Mouse (Mus musculus): ENCODE measurements at regions not wholly inside any gene's neighbourhood (a gene's known extent, or its start where the extent isn't known, plus 50 kb on each side); places are given as distances from the start of the nearest gene placed in this dataset.

GRCm38 (mm10) chr12:86830247-86830585, 54.4 kb downstream of the Irf2bpl start:
- no peak overlapping the region; the same call in none of the 2 replicates for H3K27ac ChIP-seq (ENCODE audit: insufficient read depth, low read depth, low read length)
- H3K4me3 ChIP-seq (ENCODE audit: insufficient read depth, low read depth, low read length): no peak overlapping the region
- TF ChIP-seq CTCF (IDR thresholded peaks at IDR 0.05; ENCODE audit: insufficient read depth, low read depth, low read length): no peak
- no peak for TF ChIP-seq POLR2A (IDR thresholded peaks at IDR 0.05; ENCODE audit: insufficient read depth, low read depth, low read length)
- 56% methylated on average over 8 of the region's 8 CpGs for WGBS
- H3K4me1 ChIP-seq (ENCODE audit: control insufficient read depth, insufficient read depth, low read length): peaks cover 47% of the 10 kb centered on the region

- Histone ChIP-seq H3K4me3 (ENCODE audit: insufficient read depth, low read depth, low read length) (no peak overlapping the region), H3K27ac (ENCODE audit: insufficient read depth, low read depth, low read length) (no peak overlapping the region; the same call in 1 of the 2 replicates), H3K4me1 (ENCODE audit: control insufficient read depth, insufficient read depth, low read length) (peaks cover 52% of the 10 kb centered on the region)
- TF ChIP-seq CTCF (IDR thresholded peaks at IDR 0.05; ENCODE audit: insufficient read depth, low read depth, low read length) (no peak), POLR2A (IDR thresholded peaks at IDR 0.05; ENCODE audit: insufficient read depth, low read depth, low read length) (no peak)
- 75% methylated on average over 16 of the region's 16 CpGs for WGBS
Measured at GRCm38 (mm10) chr12:86829581-86830246, 54.9 kb downstream of the Irf2bpl start.

GRCm38 (mm10) chr12:86827241-86827606, 57.4 kb downstream of the Irf2bpl start:
- WGBS: 77% methylated on average over 2 of the region's 2 CpGs
- Histone ChIP-seq H3K4me1 (ENCODE audit: control insufficient read depth, insufficient read depth, low read length) (peaks cover 49% of the 10 kb centered on the region), H3K4me3 (ENCODE audit: insufficient read depth, low read depth, low read length) (no peak overlapping the region), H3K27ac (ENCODE audit: insufficient read depth, low read depth, low read length) (no peak overlapping the region)
- TF ChIP-seq POLR2A (IDR thresholded peaks at IDR 0.05; ENCODE audit: insufficient read depth, low read depth, low read length) (no peak), CTCF (IDR thresholded peaks at IDR 0.05; ENCODE audit: insufficient read depth, low read depth, low read length) (no peak)

- TF ChIP-seq POLR2A (IDR thresholded peaks at IDR 0.05; ENCODE audit: insufficient read depth, low read depth, low read length) (no peak), CTCF (IDR thresholded peaks at IDR 0.05; ENCODE audit: insufficient read depth, low read depth, low read length) (no peak)
- no peak overlapping the region for H3K4me3 ChIP-seq (ENCODE audit: insufficient read depth, low read depth, low read length)
- H3K27ac ChIP-seq (ENCODE audit: insufficient read depth, low read depth, low read length): peak overlapping the region; percentile 2; the same call in 1 of the 2 replicates
- peaks cover 47% of the 10 kb centered on the region for H3K4me1 ChIP-seq (ENCODE audit: control insufficient read depth, insufficient read depth, low read length)
- WGBS: 57% methylated on average over 13 of the region's 13 CpGs
Measured at GRCm38 (mm10) chr12:86826420-86827240, 58.0 kb downstream of the Irf2bpl start.

- no peak overlapping the region for H3K4me3 ChIP-seq (ENCODE audit: insufficient read depth, low read depth, low read length)
- H3K4me1 ChIP-seq (ENCODE audit: control insufficient read depth, insufficient read depth, low read length): peaks cover 49% of the 10 kb centered on the region
- H3K27ac ChIP-seq (ENCODE audit: insufficient read depth, low read depth, low read length): peak overlapping the region; percentile 12; the same call in 1 of the 2 replicates
- 37% methylated on average over 6 of the region's 6 CpGs for WGBS
- no peak for TF ChIP-seq CTCF (IDR thresholded peaks at IDR 0.05; ENCODE audit: insufficient read depth, low read depth, low read length)
- TF ChIP-seq POLR2A (IDR thresholded peaks at IDR 0.05; ENCODE audit: insufficient read depth, low read depth, low read length): no peak
Measured at GRCm38 (mm10) chr12:86825584-86826419, 58.8 kb downstream of the Irf2bpl start.

GRCm38 (mm10) chr12:86824860-86825583, 59.6 kb downstream of the Irf2bpl start:
- H3K4me1 ChIP-seq (ENCODE audit: control insufficient read depth, insufficient read depth, low read length): peaks cover 42% of the 10 kb centered on the region
- peak overlapping the region; percentile 99 for H3K27ac ChIP-seq (ENCODE audit: insufficient read depth, low read depth, low read length)
- H3K4me3 ChIP-seq (ENCODE audit: insufficient read depth, low read depth, low read length): no peak overlapping the region
- TF ChIP-seq CTCF (IDR thresholded peaks at IDR 0.05; ENCODE audit: insufficient read depth, low read depth, low read length) (no peak), POLR2A (IDR thresholded peaks at IDR 0.05; ENCODE audit: insufficient read depth, low read depth, low read length) (no peak)
- WGBS: 7% methylated on average over 14 of the region's 14 CpGs

- peak overlapping the region; percentile 99 for H3K27ac ChIP-seq (ENCODE audit: insufficient read depth, low read depth, low read length)
- WGBS: under 1% methylated on average over 29 of the region's 29 CpGs
- TF ChIP-seq POLR2A (IDR thresholded peaks at IDR 0.05; ENCODE audit: insufficient read depth, low read depth, low read length) (no peak; the same call in 1 of the 2 replicates), CTCF (IDR thresholded peaks at IDR 0.05; ENCODE audit: insufficient read depth, low read depth, low read length) (no peak)
- peak overlapping the region; percentile 30 for H3K4me3 ChIP-seq (ENCODE audit: insufficient read depth, low read depth, low read length)
- H3K4me1 ChIP-seq (ENCODE audit: control insufficient read depth, insufficient read depth, low read length): peaks cover 39% of the 10 kb centered on the region
Measured at GRCm38 (mm10) chr12:86823855-86824589, 60.6 kb downstream of the Irf2bpl start.

- 36% methylated on average over 4 of the region's 4 CpGs for WGBS
- Histone ChIP-seq H3K4me3 (ENCODE audit: insufficient read depth, low read depth, low read length) (peak overlapping the region; percentile 30), H3K27ac (ENCODE audit: insufficient read depth, low read depth, low read length) (peak overlapping the region; percentile 99), H3K4me1 (ENCODE audit: control insufficient read depth, insufficient read depth, low read length) (peaks cover 43% of the 10 kb centered on the region)
- no peak for TF ChIP-seq CTCF (IDR thresholded peaks at IDR 0.05; ENCODE audit: insufficient read depth, low read depth, low read length)
- no peak for TF ChIP-seq POLR2A (IDR thresholded peaks at IDR 0.05; ENCODE audit: insufficient read depth, low read depth, low read length)
Measured at GRCm38 (mm10) chr12:86823488-86823854, 61.1 kb downstream of the Irf2bpl start.

Data from olfactory bulb, adult 2 months (tissue).